Mouse (Mus musculus): ENCODE measurements around the gene Olfr312. TPM values are rescaled to one million over a fixed set of nuclear protein-coding genes. Genes with fewer than 3 reads are reported as not detected.

Gene Olfr312
- polyA plus RNA-seq, 1 experiment = not detected

DNA sequence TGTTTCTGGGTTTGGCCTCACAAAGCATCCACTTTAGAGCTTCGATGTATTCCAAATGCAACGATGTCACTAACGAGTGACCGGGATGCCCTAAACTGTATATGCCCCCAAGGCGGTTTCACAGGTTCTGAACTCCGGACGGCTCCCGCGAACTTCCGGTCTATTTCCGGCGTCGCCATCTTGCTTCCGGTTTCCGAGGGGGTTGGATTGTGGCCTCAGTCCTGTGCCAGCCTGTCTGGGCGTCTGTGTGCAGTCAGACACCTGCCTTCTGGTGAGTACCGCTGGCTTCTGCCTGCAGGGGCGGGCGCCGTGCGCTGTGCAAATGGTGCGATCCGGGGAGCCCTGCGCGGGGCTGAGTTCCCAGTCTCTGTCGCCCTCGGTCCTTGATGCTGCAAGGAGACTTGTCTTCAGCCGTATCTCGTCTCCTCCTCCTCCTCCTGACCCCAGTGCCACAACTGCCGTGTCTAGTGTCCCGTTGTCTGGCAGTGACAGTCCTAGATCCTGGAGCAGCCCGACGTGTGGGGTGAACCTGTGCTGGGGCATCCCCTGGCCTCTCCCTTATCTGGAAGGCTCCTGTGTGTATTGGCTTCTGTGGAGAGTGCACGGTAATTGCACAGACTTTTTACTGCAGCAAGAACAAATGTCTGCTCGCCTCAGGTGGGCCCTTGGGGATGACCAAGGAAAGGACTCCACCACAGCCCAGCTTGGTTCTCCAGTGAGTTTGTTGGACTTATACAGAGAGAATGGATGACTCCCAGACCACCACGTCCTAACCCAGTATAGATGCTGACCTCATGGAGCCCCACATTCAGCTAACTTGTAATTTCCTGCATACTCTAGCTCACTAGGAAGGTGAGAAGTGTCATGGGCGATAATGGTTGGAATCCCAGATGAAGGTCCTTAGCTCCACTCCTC is 38.3 kb downstream of the Olfr312 start, which contains the start of gene 2810021J22Rik:
TSS of gene 2810021J22Rik (plus strand) at position 178 of the 915 bp plus-strand sequence.
- 3% methylated on average over 37 of the region's 37 CpGs for WGBS
- peak within 1 kb of the TSS; percentile 12; the same call in 1 of the 2 replicates for H3K27ac ChIP-seq (ENCODE audit: insufficient read depth, low read length)
- TF ChIP-seq CTCF (IDR thresholded peaks at IDR 0.05; ENCODE audit: borderline replicate concordance, insufficient read depth, low read depth, low read length) (0 out of 2 replicates have a peak, but pooled peaks have one; percentile 5), POLR2A (IDR thresholded peaks at IDR 0.05; ENCODE audit: borderline replicate concordance, insufficient read depth, low read length) (peak; percentile 45; the same call in 1 of the 2 replicates)
- H3K27me3 ChIP-seq (ENCODE audit: control insufficient read depth, insufficient read depth, low read length) = no peaks in the 10 kb centered on the region
- H3K4me3 ChIP-seq (replicated peaks; ENCODE audit: insufficient read depth, low read depth, low read length) = peak within 1 kb of the TSS; percentile 90
- H3K4me1 ChIP-seq (ENCODE audit: control insufficient read depth, insufficient read depth, low read length) = peaks cover 4% of the 10 kb centered on the region; the same call in 1 of the 2 replicates
- peak; percentile 84 to 86 for DNase-seq

DNA sequence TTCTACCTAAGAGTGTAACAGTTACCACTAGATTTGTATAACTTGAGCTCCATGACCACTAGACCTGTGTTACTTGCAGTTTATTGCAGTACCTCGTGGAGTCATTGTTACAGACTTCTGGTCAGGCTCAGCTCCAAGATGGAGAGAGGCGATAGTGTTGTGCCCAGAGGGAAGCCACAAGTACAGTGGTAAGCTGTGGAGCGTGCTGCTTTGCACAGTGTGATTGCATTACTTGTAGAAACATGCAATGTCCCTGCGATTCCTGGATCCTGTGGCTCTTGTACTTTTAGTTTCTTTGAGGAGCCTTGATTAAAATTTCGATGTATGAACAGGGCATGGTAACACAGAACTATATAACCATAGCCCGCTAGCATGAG is 38.9 kb downstream of the Olfr312 start:
- peaks cover 4% of the 10 kb centered on the region; the same call in 1 of the 2 replicates for H3K4me1 ChIP-seq (ENCODE audit: control insufficient read depth, insufficient read depth, low read length)
- DNase-seq = no peak
- no peaks in the 10 kb centered on the region for H3K27me3 ChIP-seq (ENCODE audit: control insufficient read depth, insufficient read depth, low read length)
- peak overlapping the region; percentile 90 for H3K4me3 ChIP-seq (replicated peaks; ENCODE audit: insufficient read depth, low read depth, low read length)
- 61% methylated on average over 6 of the region's 6 CpGs for WGBS
- TF ChIP-seq POLR2A (IDR thresholded peaks at IDR 0.05; ENCODE audit: borderline replicate concordance, insufficient read depth, low read length) (no peak), CTCF (IDR thresholded peaks at IDR 0.05; ENCODE audit: borderline replicate concordance, insufficient read depth, low read depth, low read length) (no peak)
- no peak overlapping the region for H3K27ac ChIP-seq (ENCODE audit: insufficient read depth, low read length)

- Histone ChIP-seq H3K27ac (ENCODE audit: insufficient read depth, low read length) (no peak overlapping the region), H3K4me3 (replicated peaks; ENCODE audit: insufficient read depth, low read depth, low read length) (no peak overlapping the region), H3K4me1 (ENCODE audit: control insufficient read depth, insufficient read depth, low read length) (peaks cover 4% of the 10 kb centered on the region; the same call in 1 of the 2 replicates), H3K27me3 (ENCODE audit: control insufficient read depth, insufficient read depth, low read length) (no peaks in the 10 kb centered on the region)
- WGBS = 89% methylated on average over 4 of the region's 4 CpGs
- TF ChIP-seq CTCF (IDR thresholded peaks at IDR 0.05; ENCODE audit: borderline replicate concordance, insufficient read depth, low read depth, low read length) (no peak), POLR2A (IDR thresholded peaks at IDR 0.05; ENCODE audit: borderline replicate concordance, insufficient read depth, low read length) (no peak)
- DNase-seq = no peak
Measured at GRCm38 (mm10) chr11:58870961-58871360, 41.9 kb downstream of the Olfr312 start.

DNA sequence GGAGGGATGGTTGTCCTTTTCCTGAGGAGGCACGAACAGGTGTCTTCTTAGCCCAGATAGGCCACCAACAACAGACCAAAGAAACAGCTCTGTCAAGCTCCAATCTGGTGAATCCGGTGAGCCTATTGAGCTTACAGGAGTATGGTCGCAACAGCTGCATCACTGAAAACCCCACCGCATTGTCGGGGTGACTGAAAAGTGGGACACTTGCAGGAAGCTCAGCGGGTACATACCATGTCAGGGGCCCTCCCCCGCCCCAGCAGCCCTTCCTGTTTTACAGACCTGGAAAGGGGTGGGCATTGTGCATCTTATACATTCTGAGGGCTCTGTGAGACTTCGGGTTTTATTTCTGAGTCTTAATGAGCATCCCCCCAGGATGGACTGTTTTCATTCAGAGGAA is 54.7 kb downstream of the Olfr312 start:
- Histone ChIP-seq H3K4me3 (replicated peaks; ENCODE audit: insufficient read depth, low read depth, low read length) (no peak overlapping the region), H3K27me3 (ENCODE audit: control insufficient read depth, insufficient read depth, low read length) (no peaks in the 10 kb centered on the region), H3K27ac (ENCODE audit: insufficient read depth, low read length) (no peak overlapping the region), H3K4me1 (ENCODE audit: control insufficient read depth, insufficient read depth, low read length) (no peaks in the 10 kb centered on the region)
- no peak for TF ChIP-seq CTCF (IDR thresholded peaks at IDR 0.05; ENCODE audit: borderline replicate concordance, insufficient read depth, low read depth, low read length)
- TF ChIP-seq POLR2A (IDR thresholded peaks at IDR 0.05; ENCODE audit: borderline replicate concordance, insufficient read depth, low read length) = no peak
- no peak for DNase-seq
- 85% methylated on average over 8 of the region's 8 CpGs for WGBS

Other genes starting within 250 kb of the Olfr312 start
- gene Olfr324, start 234.1 kb upstream of the Olfr312 start, polyA plus RNA-seq (2012; rRNA removed) = not detected in 2 replicates
- not detected in 2 replicates for gene 2210407C18Rik, start 213.2 kb upstream of the Olfr312 start, polyA plus RNA-seq (2012; rRNA removed)
- not detected in 2 replicates for gene Olfr323, start 198.7 kb upstream of the Olfr312 start, polyA plus RNA-seq (2012; rRNA removed)
- gene Trim58, start 188.8 kb upstream of the Olfr312 start, polyA plus RNA-seq (2012; rRNA removed) = 0.28 and 0.29 TPM in 2 replicates
- not detected in 2 replicates for gene Olfr322, start 170.5 kb upstream of the Olfr312 start, polyA plus RNA-seq (2012; rRNA removed)
- not detected in 2 replicates for gene Olfr320, start 148.1 kb upstream of the Olfr312 start, polyA plus RNA-seq (2012; rRNA removed)
- gene Olfr319, start 130.1 kb upstream of the Olfr312 start, polyA plus RNA-seq (2012; rRNA removed) = not detected in 2 replicates
- not detected in 2 replicates for gene Olfr318, start 105.2 kb upstream of the Olfr312 start, polyA plus RNA-seq (2012; rRNA removed)
- gene Olfr317, start 90.0 kb upstream of the Olfr312 start, polyA plus RNA-seq (2012; rRNA removed) = 0.03 TPM in 1 of 2 replicates, not detected in the other
- gene Olfr316, start 76.5 kb upstream of the Olfr312 start, polyA plus RNA-seq (2012; rRNA removed) = not detected in 2 replicates
- not detected in 2 replicates for gene Olfr315, start 56.0 kb upstream of the Olfr312 start, polyA plus RNA-seq (2012; rRNA removed)
- gene Olfr314, start 46.3 kb upstream of the Olfr312 start, polyA plus RNA-seq (2012; rRNA removed) = not detected in 2 replicates
- gene Fam183b, start 27.3 kb upstream of the Olfr312 start, polyA plus RNA-seq (2012; rRNA removed) = 1.5 and 1.6 TPM in 2 replicates
- not detected in 2 replicates for gene Olfr313, start 14.2 kb upstream of the Olfr312 start, polyA plus RNA-seq (2012; rRNA removed)
- gene Olfr311, start 10.0 kb downstream of the Olfr312 start, polyA plus RNA-seq (2012; rRNA removed) = not detected in 2 replicates
- 22.5 and 24.5 TPM in 2 replicates for gene Gm12258, start 17.9 kb downstream of the Olfr312 start, polyA plus RNA-seq (2012; rRNA removed)
- 6.7 and 8.0 TPM in 2 replicates for gene 2810021J22Rik, start 38.0 kb downstream of the Olfr312 start, polyA plus RNA-seq (2012; rRNA removed)
- 5.4 and 6.3 TPM in 2 replicates for gene Zfp39, start 75.0 kb downstream of the Olfr312 start, polyA plus RNA-seq (2012; rRNA removed)
- not detected in 2 replicates for gene Btnl10, start 88.7 kb downstream of the Olfr312 start, polyA plus RNA-seq (2012; rRNA removed)
- 578 and 589 TPM in 2 replicates for gene Rnf187, start 109.7 kb downstream of the Olfr312 start, polyA plus RNA-seq (2012; rRNA removed)
- gene Hist3h2ba, start 119.7 kb downstream of the Olfr312 start, polyA plus RNA-seq (2012; rRNA removed) = 154 and 186 TPM in 2 replicates
- 41.3 and 43.2 TPM in 2 replicates for gene Hist3h2a, start 125.4 kb downstream of the Olfr312 start, polyA plus RNA-seq (2012; rRNA removed)
- 3.5 and 4.8 TPM in 2 replicates for gene Trim17, start 125.4 kb downstream of the Olfr312 start, polyA plus RNA-seq (2012; rRNA removed)
- 25.3 and 27.5 TPM in 2 replicates for gene Trim11, start 148.9 kb downstream of the Olfr312 start, polyA plus RNA-seq (2012; rRNA removed)

Data from cerebellum, adult 2 months (tissue).